Mouse (Mus musculus): ENCODE measurements around the gene Bicral.

GRCm38 (mm10) chr17:46750580-46750979 lies 107.7 kb downstream of the Bicral start:
- TF ChIP-seq CTCF (IDR thresholded peaks at IDR 0.05): no peak
- TF ChIP-seq EP300 (IDR thresholded peaks at IDR 0.05): no peak
